Mouse (Mus musculus): ENCODE results near the gene Tmem63c. TPM values are rescaled to one million over a fixed set of nuclear protein-coding genes. Genes with fewer than 3 reads are reported as not detected.

The Tmem63c gene
- polyA plus RNA-seq, 1 experiment from 2014 or later = 1.6 TPM

DNA sequence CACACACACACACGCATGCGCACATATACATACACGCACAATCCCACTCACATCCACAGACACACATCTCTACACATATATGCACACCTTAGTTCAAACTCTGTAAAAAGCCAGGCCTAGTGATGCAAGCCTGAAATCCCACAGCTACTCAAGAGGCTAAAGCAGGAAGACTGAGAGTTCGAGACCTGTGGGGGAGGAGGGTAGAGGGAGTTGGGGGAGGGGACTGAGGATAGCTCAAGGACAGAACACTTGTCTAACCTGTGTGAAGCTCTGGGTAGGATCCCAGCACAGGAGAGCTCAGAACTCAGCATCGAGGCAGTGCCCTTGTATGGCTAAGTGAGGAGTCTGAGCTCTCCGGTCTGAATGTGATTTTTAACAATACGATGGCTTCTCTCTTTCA is 18.3 kb upstream of the Tmem63c start:
- H3K27me3 ChIP-seq = no peaks in the 10 kb centered on the region
- peaks cover 8% of the 10 kb centered on the region for H3K4me1 ChIP-seq
- H3K36me3 ChIP-seq (ENCODE audit: poor library complexity, severe bottlenecking) = no peaks in the 10 kb centered on the region
- 79% methylated on average over 7 of the region's 7 CpGs for WGBS
- no peak overlapping the region for H3K4me2 ChIP-seq
- H3K9me3 ChIP-seq (replicated peaks) = no peaks in the 10 kb centered on the region
- H3K4me3 ChIP-seq = no peak overlapping the region
- H3K27ac ChIP-seq = no peak overlapping the region
- ATAC-seq = no peak
- H3K9ac ChIP-seq = no peak overlapping the region

DNA sequence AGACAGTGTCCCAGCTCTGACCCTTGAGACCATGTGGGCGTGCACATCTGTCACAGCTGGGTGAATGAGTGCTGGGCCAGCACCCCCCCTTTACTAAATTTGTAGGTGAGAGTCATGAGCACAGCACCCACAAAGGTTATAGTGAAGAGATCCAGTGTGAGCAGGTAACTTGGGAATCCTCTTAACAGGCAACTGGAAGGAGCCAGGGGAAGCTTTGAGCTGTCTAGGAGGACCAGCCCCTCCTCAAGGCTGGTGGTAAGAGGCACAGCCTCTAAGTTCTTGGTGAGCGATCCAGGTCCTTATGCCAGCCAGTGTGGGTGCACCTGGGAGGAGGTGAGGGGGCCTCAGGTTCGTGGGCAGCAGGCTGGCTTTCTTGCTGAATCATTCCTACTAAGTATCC is 17.5 kb upstream of the Tmem63c start:
- Histone ChIP-seq H3K27ac (no peak overlapping the region), H3K9me3 (replicated peaks) (no peaks in the 10 kb centered on the region), H3K27me3 (no peaks in the 10 kb centered on the region), H3K4me3 (no peak overlapping the region), H3K9ac (no peak overlapping the region), H3K4me1 (peaks cover 8% of the 10 kb centered on the region), H3K4me2 (no peak overlapping the region), H3K36me3 (ENCODE audit: poor library complexity, severe bottlenecking) (no peaks in the 10 kb centered on the region)
- no peak for ATAC-seq
- 65% methylated on average over 3 of the region's 3 CpGs for WGBS

DNA sequence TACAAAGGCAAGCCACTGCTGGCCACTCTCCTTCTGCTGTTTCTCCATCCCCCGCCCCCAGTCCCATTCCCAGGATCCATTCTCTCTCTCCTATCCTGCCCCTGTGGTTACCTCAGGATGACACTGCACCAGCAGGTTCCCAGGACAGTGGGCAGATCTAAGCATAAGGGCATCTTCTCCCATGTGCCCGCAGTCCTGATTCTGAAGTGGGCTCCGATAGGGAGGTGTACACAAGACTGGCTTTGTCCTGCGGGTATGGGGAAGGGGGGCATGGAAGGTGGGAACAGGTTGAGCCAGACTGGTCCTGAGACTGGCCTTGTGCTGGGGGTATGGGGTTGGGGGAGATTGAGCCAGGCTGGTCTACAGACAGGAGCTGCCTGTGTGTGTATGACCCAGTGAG is 16.5 kb upstream of the Tmem63c start:
- no peak overlapping the region for H3K4me2 ChIP-seq
- H3K4me1 ChIP-seq = peaks cover 8% of the 10 kb centered on the region
- no peaks in the 10 kb centered on the region for H3K9me3 ChIP-seq (replicated peaks)
- no peak overlapping the region for H3K9ac ChIP-seq
- H3K27me3 ChIP-seq = no peaks in the 10 kb centered on the region
- no peak overlapping the region for H3K27ac ChIP-seq
- H3K4me3 ChIP-seq = no peak overlapping the region
- H3K36me3 ChIP-seq (ENCODE audit: poor library complexity, severe bottlenecking) = no peaks in the 10 kb centered on the region
- no peak for ATAC-seq
- 77% methylated on average over 4 of the region's 4 CpGs for WGBS

DNA sequence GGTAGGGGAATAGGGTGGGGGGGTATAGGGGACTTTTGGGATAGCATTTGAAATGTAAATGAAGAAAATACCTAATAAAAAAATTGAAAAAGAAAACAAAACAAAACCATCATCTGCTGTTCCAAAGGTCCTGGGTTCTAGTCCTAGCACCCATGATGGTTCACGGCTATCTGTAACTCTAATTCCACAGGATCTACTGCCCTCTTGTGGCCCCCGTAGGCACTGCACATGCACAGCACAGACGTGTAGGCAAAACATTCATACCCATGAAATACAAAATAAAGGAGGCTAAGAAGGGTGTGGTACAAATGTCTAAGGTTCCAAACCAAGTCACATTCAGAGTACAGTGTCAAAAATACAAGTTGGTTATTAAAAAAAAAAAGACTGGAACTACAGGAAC is 4.1 kb upstream of the Tmem63c start:
- Histone ChIP-seq H3K4me3 (no peak overlapping the region), H3K4me2 (no peak overlapping the region), H3K9me3 (replicated peaks) (no peaks in the 10 kb centered on the region), H3K9ac (no peak overlapping the region), H3K36me3 (ENCODE audit: poor library complexity, severe bottlenecking) (no peaks in the 10 kb centered on the region), H3K27ac (no peak overlapping the region), H3K4me1 (no peaks in the 10 kb centered on the region), H3K27me3 (no peaks in the 10 kb centered on the region)
- no peak for ATAC-seq
- WGBS = 44% methylated on average over 3 of the region's 3 CpGs

DNA sequence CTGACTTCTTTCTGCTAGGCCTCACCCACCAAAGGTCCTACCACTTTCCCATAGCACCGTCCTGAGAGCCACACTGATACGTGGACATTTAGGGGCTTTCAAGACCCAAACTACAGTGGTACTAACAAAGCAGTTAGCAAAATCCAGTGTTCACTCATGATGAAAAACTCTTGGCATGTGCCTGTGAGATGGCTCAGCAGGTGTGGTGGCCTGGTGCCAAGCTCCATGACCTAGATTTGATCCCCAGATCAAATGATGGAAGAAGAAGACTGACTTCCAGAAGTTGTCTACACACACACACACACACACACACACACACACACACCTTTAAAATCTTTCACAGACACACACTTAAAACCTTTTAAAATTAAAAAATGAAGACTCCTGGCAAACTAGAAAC is 2.4 kb upstream of the Tmem63c start:
- 87% methylated on average over 2 of the region's 2 CpGs for WGBS
- ATAC-seq = no peak

DNA sequence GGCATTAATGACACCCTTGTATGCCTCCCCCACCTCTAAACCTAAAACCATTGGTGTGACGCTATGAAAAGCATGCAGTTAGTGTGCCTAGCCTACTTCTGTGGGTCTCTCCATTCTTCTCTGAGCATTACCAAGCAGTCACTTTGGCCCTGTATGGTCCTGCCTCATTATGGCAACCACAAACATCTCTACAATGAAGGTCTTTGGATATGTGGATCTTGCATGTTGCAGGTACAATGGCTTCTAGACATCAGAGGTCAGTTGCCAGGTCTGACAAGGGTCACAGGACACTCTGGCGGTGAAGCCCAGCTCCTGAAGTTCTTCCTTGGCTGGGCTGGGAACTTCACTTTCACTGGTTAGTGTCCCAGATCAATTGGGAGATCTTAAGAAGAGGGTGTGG is 866 bp downstream of the Tmem63c start:
- Histone ChIP-seq H3K36me3 (ENCODE audit: poor library complexity, severe bottlenecking) (no peaks in the 10 kb centered on the region), H3K4me1 (peaks cover 18% of the 10 kb centered on the region), H3K4me2 (no peak overlapping the region), H3K9ac (no peak overlapping the region), H3K9me3 (replicated peaks) (no peaks in the 10 kb centered on the region), H3K4me3 (no peak overlapping the region), H3K27me3 (peaks cover 19% of the 10 kb centered on the region), H3K27ac (no peak overlapping the region)
- ATAC-seq = no peak
- 85% methylated on average over 2 of the region's 2 CpGs for WGBS

More for the DNA sequence above, 2.4 kb upstream of the Tmem63c start:
- no peaks in the 10 kb centered on the region for H3K36me3 ChIP-seq (ENCODE audit: poor library complexity, severe bottlenecking)
- 0 out of 2 replicates have a peak, but pooled peaks cover 5% of the 10 kb centered on the region for H3K4me1 ChIP-seq
- H3K4me2 ChIP-seq = no peak overlapping the region
- H3K9me3 ChIP-seq (replicated peaks) = no peaks in the 10 kb centered on the region
- H3K4me3 ChIP-seq = no peak overlapping the region
- no peak overlapping the region for H3K27ac ChIP-seq
- no peak overlapping the region for H3K9ac ChIP-seq
- 0 out of 2 replicates have a peak, but pooled peaks cover 3% of the 10 kb centered on the region for H3K27me3 ChIP-seq

DNA sequence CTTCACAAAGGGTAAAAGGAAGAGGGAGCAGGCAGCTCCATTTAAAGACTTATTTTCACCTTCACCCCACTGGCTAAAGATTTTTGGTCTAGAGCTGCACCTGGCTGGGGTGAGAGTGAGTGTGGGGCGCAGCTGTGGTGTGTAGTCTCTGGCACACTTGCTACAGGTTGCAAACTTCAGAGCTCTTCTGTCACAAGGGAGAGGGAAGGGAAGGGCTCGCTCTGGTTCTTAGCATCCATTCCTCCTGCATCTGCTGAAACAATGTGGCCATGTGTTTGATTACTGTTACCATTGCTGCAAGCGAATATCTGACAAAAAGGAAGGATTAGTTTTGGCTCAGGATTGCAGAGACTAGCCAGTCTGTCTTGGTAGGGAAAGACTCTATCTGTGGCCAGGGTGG is 2.3 kb downstream of the Tmem63c start:
- H3K4me3 ChIP-seq = no peak overlapping the region
- no peaks in the 10 kb centered on the region for H3K9me3 ChIP-seq (replicated peaks)
- peaks cover 21% of the 10 kb centered on the region for H3K4me1 ChIP-seq
- H3K27ac ChIP-seq = no peak overlapping the region
- ATAC-seq = no peak
- H3K27me3 ChIP-seq = peaks cover 33% of the 10 kb centered on the region
- no peak overlapping the region for H3K9ac ChIP-seq
- H3K4me2 ChIP-seq = no peak overlapping the region
- H3K36me3 ChIP-seq (ENCODE audit: poor library complexity, severe bottlenecking) = no peaks in the 10 kb centered on the region
- WGBS = 79% methylated on average over 3 of the region's 3 CpGs

DNA sequence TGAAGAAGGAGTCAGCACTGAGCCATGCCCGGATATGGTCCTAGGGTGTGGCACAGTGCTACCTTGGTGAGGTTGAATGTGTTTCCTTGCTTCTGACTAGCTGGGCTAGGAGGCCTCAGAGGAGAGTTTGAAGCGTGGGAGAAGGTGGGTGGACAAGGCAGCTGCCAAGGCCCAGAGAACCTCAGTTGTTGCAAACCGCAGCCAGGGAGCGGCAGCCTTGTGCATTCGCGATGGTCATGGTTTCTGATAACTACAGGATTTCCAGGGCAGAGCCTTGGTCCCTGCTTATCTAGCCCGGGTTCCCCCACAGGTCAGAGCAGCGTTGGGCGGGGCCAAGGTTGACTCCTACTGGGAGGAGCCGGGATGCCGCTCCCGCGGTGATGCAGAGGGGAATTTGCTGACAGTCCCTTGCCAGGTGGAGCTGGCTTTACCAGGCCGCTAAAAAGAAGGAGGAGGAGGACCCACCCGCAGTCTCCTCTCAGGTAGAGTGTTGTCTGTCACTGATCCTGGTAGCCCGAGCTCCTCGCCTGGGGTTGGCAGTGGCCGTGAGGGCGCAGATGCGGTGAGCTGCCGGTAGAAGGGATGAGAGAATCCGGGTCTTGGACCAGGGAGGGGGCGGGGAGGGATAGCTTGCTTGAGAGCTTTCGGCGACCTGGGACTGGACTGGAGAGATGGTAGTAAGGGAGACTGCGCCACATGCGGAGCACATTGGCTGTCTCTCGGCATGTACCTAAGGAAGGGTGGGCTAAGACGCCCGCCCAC is 5.2 kb downstream of the Tmem63c start:
- H3K27me3 ChIP-seq = peaks cover 33% of the 10 kb centered on the region
- peak overlapping the region; percentile 69 for H3K9ac ChIP-seq
- H3K4me3 ChIP-seq = peak overlapping the region; percentile 46
- H3K4me2 ChIP-seq = peak overlapping the region; percentile 62
- peaks cover 21% of the 10 kb centered on the region for H3K4me1 ChIP-seq
- no peaks in the 10 kb centered on the region for H3K36me3 ChIP-seq (ENCODE audit: poor library complexity, severe bottlenecking)
- ATAC-seq = peak; percentile 61
- WGBS = 3% methylated on average over 30 of the region's 30 CpGs
- no peak overlapping the region for H3K27ac ChIP-seq
- no peaks in the 10 kb centered on the region for H3K9me3 ChIP-seq (replicated peaks)

DNA sequence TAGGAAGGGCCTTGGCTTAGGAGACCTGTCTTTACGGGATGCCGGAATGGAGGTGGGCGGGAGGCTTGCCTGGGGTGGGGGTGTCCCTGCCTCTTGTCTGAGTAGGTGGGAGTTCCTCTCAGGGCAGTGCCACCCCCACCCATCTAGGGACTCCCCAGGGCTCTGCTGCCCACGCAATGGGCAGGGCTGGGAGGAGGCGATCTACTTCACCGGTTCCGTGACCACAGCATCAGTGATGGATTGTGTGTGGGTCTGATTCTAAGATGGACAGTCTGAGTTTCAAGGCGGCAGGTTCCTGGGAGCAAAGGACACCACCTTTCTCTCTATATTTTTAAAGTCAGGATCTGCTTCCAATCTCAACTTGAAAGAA is 5.7 kb downstream of the Tmem63c start:
- no peaks in the 10 kb centered on the region for H3K9me3 ChIP-seq (replicated peaks)
- WGBS = 16% methylated on average over 8 of the region's 8 CpGs
- ATAC-seq = no peak; the same call in 1 of the 2 replicates
- peaks cover 33% of the 10 kb centered on the region for H3K27me3 ChIP-seq
- H3K9ac ChIP-seq = peak overlapping the region; percentile 69
- no peak overlapping the region for H3K27ac ChIP-seq
- H3K36me3 ChIP-seq (ENCODE audit: poor library complexity, severe bottlenecking) = no peaks in the 10 kb centered on the region
- H3K4me2 ChIP-seq = peak overlapping the region; percentile 62
- H3K4me1 ChIP-seq = peaks cover 21% of the 10 kb centered on the region
- H3K4me3 ChIP-seq = peak overlapping the region; percentile 46

DNA sequence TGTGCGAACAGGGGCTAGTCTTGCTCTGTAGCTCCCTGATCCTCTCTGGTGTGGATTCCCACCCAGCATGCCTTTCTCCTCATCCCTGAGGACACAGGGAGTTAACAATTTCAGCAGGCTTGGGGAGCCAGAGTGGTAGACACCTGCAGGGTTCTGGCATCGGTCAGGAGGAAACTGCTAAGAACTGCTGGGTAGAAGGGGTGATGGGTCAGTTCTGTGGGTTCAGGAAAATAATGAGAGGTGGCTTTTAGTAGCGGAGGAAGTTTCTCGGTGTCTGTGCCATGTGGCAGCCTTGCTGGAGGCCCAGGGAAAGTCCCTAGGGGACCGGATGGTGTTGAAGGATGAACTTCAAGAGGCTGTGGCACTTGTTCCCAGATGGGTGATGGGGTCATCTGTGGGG is 6.3 kb downstream of the Tmem63c start:
- peaks cover 33% of the 10 kb centered on the region for H3K27me3 ChIP-seq
- H3K36me3 ChIP-seq (ENCODE audit: poor library complexity, severe bottlenecking) = no peaks in the 10 kb centered on the region
- no peak for ATAC-seq
- H3K9ac ChIP-seq = no peak overlapping the region
- no peak overlapping the region for H3K27ac ChIP-seq
- H3K4me2 ChIP-seq = peak overlapping the region; percentile 62
- H3K4me3 ChIP-seq = peak overlapping the region; percentile 46
- no peaks in the 10 kb centered on the region for H3K9me3 ChIP-seq (replicated peaks)
- peaks cover 21% of the 10 kb centered on the region for H3K4me1 ChIP-seq
- WGBS = 69% methylated on average over 5 of the region's 5 CpGs

DNA sequence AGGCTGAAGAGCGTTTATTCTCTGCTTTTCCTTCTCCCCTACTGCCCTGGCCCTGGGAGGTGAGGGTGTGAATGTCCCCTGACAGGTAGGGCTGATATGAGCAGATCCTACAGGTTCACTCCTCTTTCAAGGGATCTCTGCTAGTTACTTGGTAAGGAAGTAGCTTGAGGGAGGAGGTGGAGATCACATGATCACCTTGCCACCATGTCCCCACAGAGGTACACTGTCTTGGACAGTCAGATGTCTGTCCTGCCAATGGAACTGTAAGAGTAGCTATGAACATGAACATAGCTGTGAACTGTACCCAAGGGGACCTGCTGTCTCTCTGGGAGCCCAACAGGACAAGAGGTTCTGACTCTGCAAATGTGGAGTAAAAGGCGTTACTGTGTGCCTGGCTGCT is 6.9 kb downstream of the Tmem63c start:
- 66% methylated on average over 2 of the region's 2 CpGs for WGBS
- Histone ChIP-seq H3K27ac (no peak overlapping the region), H3K36me3 (ENCODE audit: poor library complexity, severe bottlenecking) (no peaks in the 10 kb centered on the region), H3K9ac (no peak overlapping the region), H3K27me3 (peaks cover 32% of the 10 kb centered on the region), H3K4me1 (peaks cover 21% of the 10 kb centered on the region), H3K4me2 (no peak overlapping the region), H3K9me3 (replicated peaks) (no peaks in the 10 kb centered on the region), H3K4me3 (no peak overlapping the region)
- ATAC-seq = no peak

DNA sequence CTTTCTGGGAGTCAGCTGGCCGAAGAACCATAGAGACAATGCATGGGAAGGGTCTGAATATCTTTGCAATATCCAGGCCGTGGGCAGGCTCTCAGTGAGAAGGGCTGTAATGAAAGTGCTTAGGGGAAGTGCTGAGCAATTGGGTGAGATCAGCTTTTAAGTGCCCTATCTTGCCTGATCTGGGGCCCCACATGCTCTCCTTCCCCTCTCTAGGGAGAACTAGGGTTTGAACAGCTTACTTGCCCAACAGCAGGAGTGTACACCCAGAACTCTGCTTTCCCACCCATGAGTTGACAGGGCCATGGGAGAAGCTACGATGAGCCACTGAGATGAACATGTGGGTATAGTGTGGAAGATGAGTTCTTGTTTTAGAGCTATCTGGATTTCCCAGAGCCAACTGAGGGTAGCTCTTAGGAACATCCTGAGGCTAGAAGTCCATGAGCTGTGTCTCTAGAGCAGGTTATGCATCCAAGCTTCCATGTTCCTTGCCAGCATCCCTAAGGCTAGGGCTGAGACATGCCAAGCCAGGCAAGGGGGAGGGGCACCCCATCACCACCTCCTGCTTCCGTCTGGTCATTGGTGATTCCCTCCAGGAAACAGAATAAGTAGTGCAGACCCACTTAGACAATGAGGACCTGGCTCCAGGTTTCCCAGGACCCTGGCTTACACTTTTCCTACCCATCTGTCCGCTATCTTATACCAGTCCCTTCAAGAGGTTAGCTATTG is 8.3 kb downstream of the Tmem63c start:
- no peak overlapping the region for H3K27ac ChIP-seq
- ATAC-seq = no peak
- H3K9me3 ChIP-seq (replicated peaks) = no peaks in the 10 kb centered on the region
- H3K4me1 ChIP-seq = peaks cover 13% of the 10 kb centered on the region
- 72% methylated on average over 5 of the region's 5 CpGs for WGBS
- H3K4me2 ChIP-seq = no peak overlapping the region
- H3K27me3 ChIP-seq = peaks cover 31% of the 10 kb centered on the region
- no peak overlapping the region for H3K4me3 ChIP-seq
- H3K36me3 ChIP-seq (ENCODE audit: poor library complexity, severe bottlenecking) = no peaks in the 10 kb centered on the region
- no peak overlapping the region for H3K9ac ChIP-seq
